In genomic region chr15:97776514-97776913, GRCm38 (mm10) we compare ENCODE assay signal across 8 mouse cellular contexts. TPM values are rescaled to one million over a fixed set of nuclear protein-coding genes. Genes with fewer than 3 reads are reported as not detected.
A peak's percentile ranks its signal among the peaks of the same experiment; 100 is the strongest.
DNase-seq lines count a peak whose midpoint lies in the region; ATAC-seq lines count a peak whose summit lies in the region.

No protein-coding gene starts in this region.

- no peaks in the 10 kb centered on the region for H3K36me3 ChIP-seq in midbrain, embryonic 10.5 days
- no peaks in the 10 kb centered on the region for H3K36me3 ChIP-seq in midbrain, embryonic 15.5 days (replicated peaks)
- H3K36me3 ChIP-seq in stomach, embryonic 16.5 days (ENCODE audit: control insufficient read depth, insufficient read depth, low read length), result no peaks in the 10 kb centered on the region

- H3K27ac ChIP-seq in midbrain, embryonic 10.5 days (replicated peaks), result no peak overlapping the region
- H3K27ac ChIP-seq in midbrain, embryonic 15.5 days, result no peak overlapping the region
- H3K27ac ChIP-seq in stomach, embryonic 16.5 days (ENCODE audit: low read length), result no peak overlapping the region

- ATAC-seq in midbrain, embryonic 15.5 days (replicated peaks), result no peak
- ATAC-seq in stomach, embryonic 16.5 days (ENCODE audit: insufficient read depth, low FRiP score), result peak; percentile 19; the same call in 1 of the 2 replicates

- no peak overlapping the region for H3K4me2 ChIP-seq in midbrain, embryonic 15.5 days
- H3K4me2 ChIP-seq in stomach, embryonic 16.5 days (ENCODE audit: low read depth, low read length), result no peak overlapping the region

- no peaks in the 10 kb centered on the region for H3K9me3 ChIP-seq in midbrain, embryonic 10.5 days (replicated peaks)
- no peaks in the 10 kb centered on the region for H3K9me3 ChIP-seq in midbrain, embryonic 15.5 days
- no peaks in the 10 kb centered on the region for H3K9me3 ChIP-seq in stomach, embryonic 16.5 days (replicated peaks; ENCODE audit: control insufficient read depth, low read length)

- WGBS in midbrain, embryonic 10.5 days, result 10% methylated on average over 8 of the region's 8 CpGs
- WGBS in midbrain, embryonic 15.5 days, result 14% methylated on average over 8 of the region's 8 CpGs
- WGBS in stomach, embryonic 16.5 days, result 13% methylated on average over 8 of the region's 8 CpGs

- peak; percentile 64 for DNase-seq in midbrain, embryonic 10.5 days (ENCODE audit: low spot score)
- DNase-seq in adrenal gland, adult (ENCODE audit: inconsistent age in 2 of 2, low spot score in 1 of 2), result peak; percentile 80 to 92
- peak; percentile 66 for DNase-seq in embryo, embryonic 9.5 days (ENCODE audit: extremely low spot score)
- DNase-seq in heart, postnatal 10 days, result peak; percentile 86 to 91
- peak; percentile 79 to 85 for DNase-seq in layer of hippocampus, postnatal 10 days (ENCODE audit: low spot score in 2 of 2)
- DNase-seq in mesoderm, embryonic 11.5 days (ENCODE audit: low read depth, low spot score), result peak; percentile 59

- no peak overlapping the region for H3K9ac ChIP-seq in midbrain, embryonic 15.5 days
- 0 out of 2 replicates have a peak overlapping the region, but pooled peaks have one; percentile 4 for H3K9ac ChIP-seq in stomach, embryonic 16.5 days (ENCODE audit: low read length)

- intact Hi-C loops in heart, postnatal 10 days (cut with DNase I), result loop anchor here (2.0 kb wide), 1 partner anchor 110 kb away; no protein-coding TSS in a partner anchor

- H3K27me3 ChIP-seq in midbrain, embryonic 10.5 days (ENCODE audit: low read depth, poor library complexity, severe bottlenecking), result peaks cover 38% of the 10 kb centered on the region
- H3K27me3 ChIP-seq in midbrain, embryonic 15.5 days (replicated peaks), result peaks cover 6% of the 10 kb centered on the region; the same call in 1 of the 2 replicates
- no peaks in the 10 kb centered on the region for H3K27me3 ChIP-seq in stomach, embryonic 16.5 days (ENCODE audit: control insufficient read depth, insufficient read depth, low read length)

- H3K4me3 ChIP-seq in midbrain, embryonic 10.5 days, result no peak overlapping the region
- no peak overlapping the region for H3K4me3 ChIP-seq in midbrain, embryonic 15.5 days
- H3K4me3 ChIP-seq in stomach, embryonic 16.5 days (replicated peaks; ENCODE audit: low read length), result no peak overlapping the region

- H3K4me1 ChIP-seq in midbrain, embryonic 10.5 days, result peaks cover 23% of the 10 kb centered on the region
- peaks cover 5% of the 10 kb centered on the region; the same call in 1 of the 2 replicates for H3K4me1 ChIP-seq in midbrain, embryonic 15.5 days
- peaks cover 25% of the 10 kb centered on the region for H3K4me1 ChIP-seq in stomach, embryonic 16.5 days (ENCODE audit: control insufficient read depth, insufficient read depth, low read length)

RNA-seq across cellular contexts. Expression of gene Slc48a1, which starts 1.8 kb away (rescaled TPM):
- 30.5 and 36.3 TPM in 2 replicates for polyA plus RNA-seq in midbrain, embryonic 10.5 days (2016; fragmentation: Nextera tagmentation; extraction: Ambion mirVana)
- polyA plus RNA-seq in midbrain, embryonic 15.5 days (2015; fragmentation: Nextera tagmentation; extraction: Ambion mirVana), result 85.7 and 90.1 TPM in 2 replicates
- total RNA-seq in heart, postnatal 10 days (2021), result 10 to 100 TPM; 62.0 to 71.0 TPM
- 100 to 1,000 TPM; 104 to 118 TPM for total RNA-seq in layer of hippocampus, postnatal 10 days (2021)
- 36.5 and 39.3 TPM in 2 replicates for polyA plus RNA-seq in stomach, embryonic 16.5 days (2015; fragmentation: Nextera tagmentation; extraction: Ambion mirVana)

RNA-seq across cellular contexts. Expression of gene Rapgef3, which starts 8.7 kb away (rescaled TPM):
- polyA plus RNA-seq in midbrain, embryonic 10.5 days (2016; fragmentation: Nextera tagmentation; extraction: Ambion mirVana), result 5.3 and 6.0 TPM in 2 replicates
- 15.4 and 16.8 TPM in 2 replicates for polyA plus RNA-seq in midbrain, embryonic 15.5 days (2015; fragmentation: Nextera tagmentation; extraction: Ambion mirVana)
- 10 to 100 TPM; 29.2 to 30.7 TPM for total RNA-seq in heart, postnatal 10 days (2021)
- 10 to 100 TPM; 37.3 to 43.3 TPM for total RNA-seq in layer of hippocampus, postnatal 10 days (2021)
- polyA plus RNA-seq in stomach, embryonic 16.5 days (2015; fragmentation: Nextera tagmentation; extraction: Ambion mirVana), result 9.4 and 12.6 TPM in 2 replicates

RNA-seq across cellular contexts. Expression of gene Endou, which starts 45.4 kb away (rescaled TPM):
- polyA plus RNA-seq in midbrain, embryonic 10.5 days (2016; fragmentation: Nextera tagmentation; extraction: Ambion mirVana), result 0.12 and 0.26 TPM in 2 replicates
- polyA plus RNA-seq in midbrain, embryonic 15.5 days (2015; fragmentation: Nextera tagmentation; extraction: Ambion mirVana), result 0.17 and 0.27 TPM in 2 replicates
- 1 to 10 TPM; 3.8 to 4.0 TPM for total RNA-seq in heart, postnatal 10 days (2021)
- total RNA-seq in layer of hippocampus, postnatal 10 days (2021), result under 1 TPM; 0.62 to 0.73 TPM
- polyA plus RNA-seq in stomach, embryonic 16.5 days (2015; fragmentation: Nextera tagmentation; extraction: Ambion mirVana), result 6.4 and 18.3 TPM in 2 replicates
